Mouse (Mus musculus) granulocyte monocyte progenitor cell, adult 5-6 weeks (primary cell): ENCODE results near the gene Meltf. TPM values are rescaled to one million over a fixed set of nuclear protein-coding genes. Genes with fewer than 3 reads are reported as not detected.
"Not testable (repeated sequence)": the region's sequence is repeated elsewhere in the genome, so short reads cannot be mapped to it uniquely, and the experiment has no call there.

ENCODE experiments used
- ATAC-seq: replicated peaks from 2 replicates; pipeline ENCODE4 v1.8.0; 2016; ENCODE audit warnings: mild to moderate bottlenecking, moderate TSS enrichment, inconsistent platforms; ENCODE audit not compliant: poor library complexity, severe bottlenecking
- total RNA-seq, 2 experiments: library from RNA; stranded (forward) in 1 of 2; stranded (reverse) in 1 of 2; fragments of 200-712, 200-1000 nt in 1 of 2; fragments of >200 nt in 1 of 2; fragmentation: Nextera tagmentation in 1 of 2; gene quantifications; 2 replicates each; pipeline ENCODE4 v1.2.3; 2014 to 2017

The Meltf gene
- total RNA-seq, 2 experiments from 2014 or later, result 0.17 TPM; not detected in 1

- ATAC-seq, result peak; percentile 77
Observed at GRCm38 (mm10) chr16:31932840-31933697, 54.5 kb downstream of the Meltf start.

- ATAC-seq, result 0 out of 2 replicates have a peak, but pooled peaks have one; percentile 4
Observed at GRCm38 (mm10) chr16:31933751-31934549, 55.3 kb downstream of the Meltf start, which contains the start of gene Pigz. Gene Pigz (plus strand): TSS chr16:31933851.

- ATAC-seq, result no peak
Observed at GRCm38 (mm10) chr16:31934550-31935010, 56.0 kb downstream of the Meltf start.

GRCm38 (mm10) chr16:31935091-31935979, 56.7 kb downstream of the Meltf start:
- peak; percentile 61 for ATAC-seq

- no peak for ATAC-seq
Observed at GRCm38 (mm10) chr16:31936568-31936967, 58.0 kb downstream of the Meltf start.

- ATAC-seq, result peak; percentile 39
Observed at GRCm38 (mm10) chr16:31938856-31939255, 60.2 kb downstream of the Meltf start.

- no peak for ATAC-seq
Observed at GRCm38 (mm10) chr16:31940586-31940985, 62.0 kb downstream of the Meltf start.

- ATAC-seq, result peak; percentile 48
Observed at GRCm38 (mm10) chr16:31943980-31944379, 65.4 kb downstream of the Meltf start.

GRCm38 (mm10) chr16:31944698-31945255, 66.2 kb downstream of the Meltf start:
- ATAC-seq, result no peak

GRCm38 (mm10) chr16:31945372-31945771, 66.8 kb downstream of the Meltf start:
- no peak for ATAC-seq

GRCm38 (mm10) chr16:31945986-31946385, 67.4 kb downstream of the Meltf start:
- ATAC-seq, result not testable (repeated sequence)

GRCm38 (mm10) chr16:31947333-31947732, 68.7 kb downstream of the Meltf start:
- ATAC-seq, result peak; percentile 58

- peak; percentile 3 for ATAC-seq
Observed at GRCm38 (mm10) chr16:31947901-31948316, 69.3 kb downstream of the Meltf start.

GRCm38 (mm10) chr16:31948345-31948774, 69.8 kb downstream of the Meltf start, which contains the start of the genes 0610012G03Rik and Ncbp2:
Gene 0610012G03Rik (minus strand): TSS chr16:31948494.
Gene Ncbp2 (plus strand): TSS chr16:31948513.
- ATAC-seq, result peak; percentile 90

Other genes with a start within 250 kb of the Meltf start
- gene Dlg1, start 215.4 kb upstream of the Meltf start, total RNA-seq (2014; fragmentation: Nextera tagmentation), result 24.6 and 45.6 TPM in 2 replicates
- gene Dlg1, start 215.4 kb upstream of the Meltf start, total RNA-seq (2017), result 36.9 and 45.4 TPM in 2 replicates
- 0.47 TPM in 1 of 2 replicates, not detected in the other for gene Pigz, start 55.0 kb downstream of the Meltf start, total RNA-seq (2014; fragmentation: Nextera tagmentation)
- gene Pigz, start 55.0 kb downstream of the Meltf start, total RNA-seq (2017), result not detected in 2 replicates
- 26.4 and 32.7 TPM in 2 replicates for gene 0610012G03Rik, start 69.7 kb downstream of the Meltf start, total RNA-seq (2014; fragmentation: Nextera tagmentation)
- gene 0610012G03Rik, start 69.7 kb downstream of the Meltf start, total RNA-seq (2017), result 12.9 and 24.1 TPM in 2 replicates
- gene Ncbp2, start 69.7 kb downstream of the Meltf start, total RNA-seq (2014; fragmentation: Nextera tagmentation), result 40.1 and 47.4 TPM in 2 replicates
- 60.5 and 62.0 TPM in 2 replicates for gene Ncbp2, start 69.7 kb downstream of the Meltf start, total RNA-seq (2017)
- gene Senp5, start 124.5 kb downstream of the Meltf start, total RNA-seq (2014; fragmentation: Nextera tagmentation), result 26.5 and 27.3 TPM in 2 replicates
- gene Senp5, start 124.5 kb downstream of the Meltf start, total RNA-seq (2017), result 19.6 and 21.6 TPM in 2 replicates
- 65.0 and 67.3 TPM in 2 replicates for gene Pak2, start 200.5 kb downstream of the Meltf start, total RNA-seq (2014; fragmentation: Nextera tagmentation)
- gene Pak2, start 200.5 kb downstream of the Meltf start, total RNA-seq (2017), result 54.2 and 54.9 TPM in 2 replicates
- 84.7 and 88.8 TPM in 2 replicates for gene Pigx, start 220.9 kb downstream of the Meltf start, total RNA-seq (2014; fragmentation: Nextera tagmentation)
- 46.6 and 75.6 TPM in 2 replicates for gene Pigx, start 220.9 kb downstream of the Meltf start, total RNA-seq (2017)
- 9.9 and 18.8 TPM in 2 replicates for gene Cep19, start 221.0 kb downstream of the Meltf start, total RNA-seq (2014; fragmentation: Nextera tagmentation)
- 27.0 and 36.8 TPM in 2 replicates for gene Cep19, start 221.0 kb downstream of the Meltf start, total RNA-seq (2017)